Mouse (Mus musculus) inflammation-experienced regulatory T-cells, adult 16 weeks (primary cell): Measurements from ENCODE around the gene Ccdc171. TPM values are rescaled to one million over a fixed set of nuclear protein-coding genes. Genes with fewer than 3 reads are reported as not detected.

Experiments
- polyA plus RNA-seq: library from polyadenylated mRNA; unstranded; fragments of 100-300 nt; shearing (Covaris generic); gene quantifications from one replicate; pipeline ENCODE4 v1.2.1, GENCODE M21; 2017

The Ccdc171 gene
- 16.8 TPM for polyA plus RNA-seq

GRCm38 (mm10) chr4:83524843-83525689, at the start of gene Ccdc171:
TSS of gene Ccdc171 (plus strand) at chr4:83525545.

GRCm38 (mm10) chr4:83486117-83486901, 39.0 kb upstream of the Ccdc171 start, which contains the start of gene Psip1:
TSS of gene Psip1 (minus strand) at chr4:83486459.

Other genes starting within 250 kb of the Ccdc171 start
- 123 TPM for gene Ttc39b, start 201.3 kb upstream of the Ccdc171 start, polyA plus RNA-seq
- gene Snapc3, start 107.8 kb upstream of the Ccdc171 start, polyA plus RNA-seq: 53.8 TPM
- gene Psip1, start 39.1 kb upstream of the Ccdc171 start, polyA plus RNA-seq: 28.7 TPM